Mouse (Mus musculus): ENCODE data around the gene Sox1.

The Sox1 gene

GRCm38 (mm10) chr8:12395071-12396031 lies at the start of gene Sox1:
Gene Sox1 (plus strand): TSS chr8:12395295.
- peak; percentile 91 for DNase-seq (ENCODE audit: extremely low spot score)

GRCm38 (mm10) chr8:12345881-12346280 lies 49.2 kb upstream of the Sox1 start:
- DNase-seq (ENCODE audit: extremely low spot score), result peak; percentile 24

- no peak for DNase-seq (ENCODE audit: extremely low spot score)
Observed at GRCm38 (mm10) chr8:12346870-12347269, 48.2 kb upstream of the Sox1 start.

GRCm38 (mm10) chr8:12348306-12348705 lies 46.8 kb upstream of the Sox1 start:
- no peak for DNase-seq (ENCODE audit: extremely low spot score)

- no peak for DNase-seq (ENCODE audit: extremely low spot score)
Observed at GRCm38 (mm10) chr8:12349591-12349990, 45.5 kb upstream of the Sox1 start.

- DNase-seq (ENCODE audit: extremely low spot score), result no peak
Observed at GRCm38 (mm10) chr8:12351121-12351520, 44.0 kb upstream of the Sox1 start.

GRCm38 (mm10) chr8:12354406-12355025 lies 40.6 kb upstream of the Sox1 start:
- no peak for DNase-seq (ENCODE audit: extremely low spot score)

- DNase-seq (ENCODE audit: extremely low spot score), result no peak
Observed at GRCm38 (mm10) chr8:12368161-12368560, 26.9 kb upstream of the Sox1 start.

GRCm38 (mm10) chr8:12368856-12369255 lies 26.2 kb upstream of the Sox1 start:
- DNase-seq (ENCODE audit: extremely low spot score), result no peak

GRCm38 (mm10) chr8:12381111-12381510 lies 14.0 kb upstream of the Sox1 start:
- DNase-seq (ENCODE audit: extremely low spot score), result no peak

- peak; percentile 37 for DNase-seq (ENCODE audit: extremely low spot score)
Observed at GRCm38 (mm10) chr8:12382707-12383561, 12.2 kb upstream of the Sox1 start.

GRCm38 (mm10) chr8:12383979-12384890 lies 10.9 kb upstream of the Sox1 start:
- DNase-seq (ENCODE audit: extremely low spot score), result peak; percentile 68

- DNase-seq (ENCODE audit: extremely low spot score), result peak; percentile 63
Observed at GRCm38 (mm10) chr8:12384996-12385685, 10.0 kb upstream of the Sox1 start.

GRCm38 (mm10) chr8:12385686-12386488 lies 9.2 kb upstream of the Sox1 start:
- peak; percentile 66 for DNase-seq (ENCODE audit: extremely low spot score)

GRCm38 (mm10) chr8:12386530-12387222 lies 8.4 kb upstream of the Sox1 start:
- no peak for DNase-seq (ENCODE audit: extremely low spot score)

GRCm38 (mm10) chr8:12387223-12387860 lies 7.8 kb upstream of the Sox1 start:
- DNase-seq (ENCODE audit: extremely low spot score), result no peak

GRCm38 (mm10) chr8:12387901-12388300 lies 7.2 kb upstream of the Sox1 start:
- no peak for DNase-seq (ENCODE audit: extremely low spot score)

GRCm38 (mm10) chr8:12388390-12389115 lies 6.5 kb upstream of the Sox1 start:
- no peak for DNase-seq (ENCODE audit: extremely low spot score)

Data from embryo, embryonic 9.5 days (tissue).